Mouse (Mus musculus) layer of hippocampus, postnatal 25 days (tissue): ENCODE measurements around the gene Araf. TPM values are rescaled to one million over a fixed set of nuclear protein-coding genes. Genes with fewer than 3 reads are reported as not detected.

Source experiments
- DNase-seq, 2 experiments: peaks; one replicate each; pipeline ENCODE4 v3.0.0; 2022; ENCODE audit warnings: mixed read lengths in 2 of 2, low spot score in 1 of 2; ENCODE audit errors: extremely low spot score in 1 of 2
- microRNA-seq, 2 experiments: library from miRNA; unstranded; fragments of <30 nt; microRNA quantifications; one replicate each; pipeline ENCODE4 v1.2.0; 2021
- total RNA-seq, 2 experiments: library from RNA; stranded (reverse); gene quantifications; 2 replicates each; pipeline ENCODE4 v1.2.3; 2021

Araf gene
- total RNA-seq, 2 experiments from 2014 or later: 187 to 192 TPM

DNA sequence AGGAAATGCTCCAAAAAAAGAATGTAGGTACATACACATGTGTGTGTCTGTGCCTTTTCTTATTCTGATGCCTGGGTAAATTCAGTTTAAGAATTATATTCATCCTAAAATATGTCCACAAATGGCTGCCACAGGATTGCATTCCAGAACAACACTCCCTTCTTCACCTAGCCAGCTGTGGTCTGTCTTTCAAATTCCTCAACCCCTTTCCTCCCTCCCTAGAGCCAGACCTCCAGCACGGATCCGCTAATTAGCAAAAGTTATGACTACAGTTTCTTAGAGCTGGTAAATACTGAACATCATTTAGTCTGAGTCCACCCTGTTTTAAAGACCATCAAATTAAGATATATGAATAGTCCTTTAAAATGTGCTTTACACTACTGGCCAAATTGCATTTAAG is 50.2 kb downstream of the Araf start:
- DNase-seq: no peak

DNA sequence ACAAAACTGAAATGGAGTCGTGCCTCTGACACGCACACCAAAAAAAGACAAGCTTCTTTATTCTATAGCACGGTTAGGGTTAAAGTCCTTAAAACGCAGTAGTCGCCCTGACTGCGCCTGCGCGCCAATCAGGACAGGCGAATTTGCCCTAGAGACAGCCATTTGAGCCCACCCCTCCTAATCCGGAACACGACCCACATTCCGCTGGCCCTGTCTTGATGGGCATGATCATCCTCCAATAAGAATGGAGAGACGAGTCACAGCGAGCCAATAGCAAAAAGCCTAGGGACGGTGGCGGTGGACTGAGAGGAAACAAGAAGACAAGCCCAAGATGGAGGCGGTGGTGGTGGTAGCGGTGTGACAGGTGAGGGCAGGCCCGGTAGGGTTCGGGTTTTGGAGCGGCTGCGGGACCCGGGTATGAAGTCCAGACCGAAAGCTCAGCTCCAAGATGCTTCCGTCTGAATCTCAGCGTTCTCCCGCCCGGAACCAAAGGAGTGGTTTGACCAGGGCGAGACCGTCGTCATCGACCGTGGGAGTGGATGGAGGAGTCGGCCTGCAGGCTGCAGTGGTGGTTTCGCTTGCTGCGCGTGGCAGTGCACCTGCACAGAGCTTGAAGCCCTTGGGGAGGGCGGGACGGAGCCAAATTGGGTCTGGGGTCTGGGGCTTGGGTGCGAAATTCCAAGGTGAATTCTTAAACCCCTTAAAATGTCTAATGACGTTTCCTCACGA is 50.8 kb downstream of the Araf start:
- DNase-seq: peak; percentile 61 to 62

DNA sequence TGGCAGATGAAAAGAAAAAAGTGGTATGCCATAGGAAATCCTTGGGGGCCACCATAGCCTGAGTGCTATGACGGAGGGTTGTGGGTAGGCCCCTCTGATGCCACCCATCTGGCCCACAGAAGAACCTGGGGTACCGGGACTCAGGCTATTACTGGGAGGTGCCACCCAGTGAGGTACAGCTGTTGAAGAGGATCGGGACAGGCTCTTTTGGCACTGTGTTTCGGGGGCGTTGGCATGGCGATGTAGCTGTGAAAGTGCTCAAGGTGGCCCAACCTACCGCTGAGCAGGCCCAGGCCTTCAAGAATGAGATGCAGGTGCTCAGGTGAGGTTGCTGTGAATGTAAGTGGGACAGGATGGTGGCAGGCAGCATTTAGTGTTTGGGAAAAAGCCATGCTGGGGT is 56.2 kb downstream of the Araf start:
- no peak for DNase-seq

DNA sequence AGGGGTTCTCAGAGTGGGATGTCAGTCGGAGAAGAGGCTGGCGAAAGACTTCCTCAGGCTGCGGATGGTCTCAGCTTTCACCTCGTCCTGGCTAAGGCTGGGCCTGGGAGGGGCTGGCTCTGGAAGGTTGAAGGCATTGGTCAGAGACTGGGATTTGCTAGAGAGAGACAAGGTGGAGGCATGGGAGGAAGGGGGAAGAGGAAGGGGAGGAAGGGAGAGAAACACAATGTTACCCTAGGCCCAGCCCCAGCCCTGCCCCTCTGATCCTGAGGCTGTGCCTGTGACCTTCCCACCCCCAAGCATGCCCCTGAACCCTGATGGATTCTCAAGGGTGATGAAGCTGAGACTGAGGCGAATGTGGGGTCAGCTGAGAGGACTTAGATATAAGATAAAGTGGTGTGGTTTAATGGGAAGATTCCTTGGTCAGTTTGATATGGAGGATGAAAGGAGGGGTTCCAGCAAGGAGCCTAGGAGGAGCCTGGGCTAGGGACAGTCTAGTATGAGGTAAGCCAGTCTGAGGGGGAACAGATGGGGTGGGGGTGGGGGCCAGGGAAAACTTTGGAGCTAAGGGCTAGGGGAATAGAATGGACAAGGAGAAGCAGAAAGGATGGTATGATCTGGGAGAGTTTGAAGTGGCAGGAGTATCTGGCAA is 64.0 kb downstream of the Araf start:
- DNase-seq: no peak

DNA sequence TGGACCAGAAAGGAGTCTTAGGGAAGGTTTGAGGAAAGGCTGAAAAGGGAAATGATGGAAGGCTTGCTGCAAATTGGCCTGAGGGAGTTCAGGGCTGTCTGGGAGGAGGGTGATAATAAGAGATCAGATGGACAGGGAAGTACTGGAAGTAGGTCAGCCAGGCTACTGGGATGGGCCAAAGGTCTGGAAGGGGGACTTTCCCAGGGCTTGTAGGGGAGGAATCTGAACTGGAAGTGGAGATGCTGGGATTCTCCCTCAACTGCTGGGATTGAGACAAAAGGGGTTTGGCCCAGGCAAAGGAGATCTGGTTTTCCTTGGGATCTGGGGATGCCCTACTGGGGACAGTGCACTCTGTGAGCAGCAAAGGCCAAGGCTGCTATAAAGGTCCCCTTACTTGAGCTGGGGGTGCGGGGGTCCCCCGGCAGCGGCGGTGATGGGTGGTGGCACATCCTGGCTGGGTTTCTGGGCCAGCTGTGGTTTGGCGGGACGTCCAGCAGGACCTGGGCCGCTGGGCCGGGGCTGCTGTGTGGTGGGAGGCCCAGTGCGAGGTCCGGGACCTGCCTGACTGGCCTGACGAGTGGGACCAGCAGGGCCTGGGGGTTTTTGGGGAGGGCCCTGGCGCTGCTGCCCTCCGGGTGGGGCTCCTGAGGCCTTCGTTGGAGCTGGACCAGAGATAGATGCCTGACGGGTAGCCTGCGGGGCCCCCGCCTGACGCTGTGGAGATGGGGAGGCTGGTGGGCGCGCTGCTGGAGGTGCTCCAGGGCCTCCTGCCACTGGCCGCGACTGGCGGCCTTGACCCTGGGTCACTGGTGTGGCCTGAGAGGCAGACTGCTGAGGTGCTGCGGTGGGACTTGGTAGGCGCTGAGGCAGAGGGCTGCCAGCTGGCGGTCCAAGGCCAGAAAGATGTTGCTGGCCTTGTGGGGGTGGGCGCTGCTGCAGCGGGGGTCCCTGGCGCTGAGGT is 64.8 kb downstream of the Araf start:
- DNase-seq: no peak

DNA sequence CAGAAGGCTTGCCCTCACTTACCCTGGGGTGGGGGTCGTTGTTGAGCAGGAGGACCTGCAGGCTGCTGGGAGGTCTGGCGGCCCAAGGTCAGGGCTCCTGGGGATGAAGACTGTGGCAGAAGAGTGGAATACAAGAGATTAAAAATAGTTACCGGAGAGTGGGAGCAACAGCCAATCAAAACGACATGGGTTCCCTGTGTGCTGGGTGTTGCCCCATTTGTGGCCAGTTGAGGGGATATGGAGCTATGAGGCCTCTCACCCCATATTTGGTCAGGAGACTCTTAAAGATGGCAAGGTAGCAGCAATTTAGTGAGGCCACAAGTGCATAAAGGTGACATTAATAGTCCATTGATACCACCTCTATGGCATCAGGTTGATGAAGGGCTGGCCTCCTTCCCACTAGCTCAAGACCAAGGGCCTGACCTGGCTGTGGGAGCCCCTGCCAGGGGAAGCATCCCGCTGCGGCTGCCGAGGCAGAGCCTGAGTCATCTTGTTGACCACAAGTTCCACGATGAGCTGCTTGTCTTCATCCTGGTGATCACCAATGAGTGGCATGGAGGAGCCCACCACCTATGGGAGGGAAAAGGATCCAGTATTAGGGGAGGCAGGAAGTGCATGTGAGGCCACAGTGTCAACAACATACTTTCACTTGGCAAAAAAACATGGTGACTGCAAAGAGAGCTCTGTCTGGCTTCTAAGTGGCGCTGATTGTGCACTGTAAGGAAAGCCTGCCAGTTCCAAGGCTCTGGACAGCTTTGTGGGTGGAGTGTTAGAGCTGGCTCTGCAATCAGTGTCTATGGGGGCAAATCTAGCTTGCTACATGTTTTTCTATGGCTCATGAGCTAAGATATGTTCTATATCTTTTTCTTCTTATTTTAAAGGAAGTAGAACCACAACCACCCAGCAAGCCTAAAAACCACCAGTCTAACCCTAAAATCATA is 65.8 kb downstream of the Araf start:
- DNase-seq: no peak

DNA sequence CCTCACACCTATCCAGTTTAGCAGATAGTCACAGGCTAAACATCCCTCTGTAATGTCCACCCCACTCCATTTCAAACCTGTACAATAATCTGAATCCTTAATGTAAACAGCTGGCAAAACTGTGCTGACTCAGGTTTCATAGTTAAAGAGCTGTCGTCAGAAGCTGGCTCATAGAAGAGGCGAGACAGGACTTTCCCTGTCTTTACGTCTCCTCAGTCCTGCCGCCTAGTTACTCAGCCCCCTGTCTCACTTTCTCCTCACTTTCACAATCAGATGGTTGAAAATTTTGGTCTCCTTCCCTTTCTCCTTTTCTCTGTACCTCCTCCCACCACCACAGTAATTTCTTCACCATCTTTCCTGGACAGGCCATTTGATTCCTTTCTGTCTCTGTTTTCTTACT is 70.5 kb downstream of the Araf start:
- no peak for DNase-seq

DNA sequence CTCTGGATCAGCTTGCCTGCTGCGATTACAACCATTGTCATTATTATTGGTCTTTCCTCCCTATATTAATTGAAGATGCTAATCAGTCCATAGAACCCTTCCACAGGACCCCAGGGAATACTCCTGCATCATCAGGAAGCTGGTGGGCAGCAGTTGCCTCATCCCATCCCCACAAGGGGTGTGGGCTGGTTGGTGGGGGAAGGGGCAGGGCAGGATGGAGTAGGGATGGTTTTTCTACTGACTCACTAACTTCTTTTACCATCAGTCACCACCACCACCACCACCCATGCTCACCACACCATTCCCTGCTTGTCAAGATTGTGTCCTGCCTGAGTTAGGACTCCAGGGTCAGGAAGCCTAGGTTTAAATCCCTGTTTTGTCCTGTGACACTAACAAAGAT is 71.6 kb downstream of the Araf start:
- DNase-seq: no peak

DNA sequence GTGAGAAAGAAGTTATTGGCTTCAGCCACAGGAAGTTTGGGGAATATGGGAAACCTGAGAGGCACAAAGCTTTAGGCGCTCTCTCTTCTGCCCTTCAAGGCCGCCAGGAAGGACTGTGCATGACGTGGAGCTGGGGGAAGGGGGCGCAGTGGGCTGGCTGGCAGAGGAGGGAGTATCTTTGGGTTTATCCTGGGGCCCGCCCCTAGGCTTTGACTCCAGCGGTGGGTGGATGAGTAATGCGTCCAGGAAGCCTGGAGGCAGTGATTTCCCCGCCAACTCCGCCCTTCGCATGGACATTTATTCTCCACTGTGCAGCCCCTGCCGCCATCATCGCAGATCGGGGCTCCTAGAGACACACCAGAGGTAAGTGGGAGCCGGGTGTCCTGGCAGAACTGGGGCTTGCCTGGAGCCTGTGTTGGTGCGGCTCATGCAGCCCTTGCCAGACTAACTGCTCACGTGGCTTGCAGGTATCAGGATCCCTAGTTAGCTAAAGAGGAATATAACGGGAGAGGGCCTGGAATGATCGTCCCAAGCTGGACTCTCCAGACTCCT is 72.4 kb downstream of the Araf start, which contains the start of gene Timp1:
Gene Timp1 (plus strand): TSS at position 205 of the 552 bp plus-strand sequence.
- DNase-seq: no peak

DNA sequence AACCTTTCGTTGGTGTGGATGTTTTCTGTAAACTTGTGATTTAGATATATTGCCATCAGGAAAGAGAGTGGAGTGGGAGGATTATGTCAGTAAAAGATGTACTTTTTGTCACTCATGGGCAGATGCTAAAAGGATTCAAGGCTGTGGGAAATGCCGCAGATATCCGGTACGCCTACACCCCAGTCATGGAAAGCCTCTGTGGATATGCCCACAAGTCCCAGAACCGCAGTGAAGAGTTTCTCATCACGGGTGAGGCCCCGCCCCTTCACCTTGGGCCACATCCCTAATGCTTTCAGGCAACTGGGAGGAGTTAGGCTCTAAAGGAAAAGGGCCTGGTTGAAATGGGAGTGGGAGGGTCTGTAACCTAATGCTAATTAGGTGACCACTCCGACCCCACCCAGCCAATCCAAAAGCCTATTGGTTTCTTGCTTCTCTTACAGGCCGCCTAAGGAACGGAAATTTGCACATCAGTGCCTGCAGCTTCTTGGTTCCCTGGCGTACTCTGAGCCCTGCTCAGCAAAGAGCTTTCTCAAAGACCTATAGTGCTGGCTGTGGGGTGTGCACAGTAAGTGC is 75.4 kb downstream of the Araf start:
- DNase-seq: no peak

DNA sequence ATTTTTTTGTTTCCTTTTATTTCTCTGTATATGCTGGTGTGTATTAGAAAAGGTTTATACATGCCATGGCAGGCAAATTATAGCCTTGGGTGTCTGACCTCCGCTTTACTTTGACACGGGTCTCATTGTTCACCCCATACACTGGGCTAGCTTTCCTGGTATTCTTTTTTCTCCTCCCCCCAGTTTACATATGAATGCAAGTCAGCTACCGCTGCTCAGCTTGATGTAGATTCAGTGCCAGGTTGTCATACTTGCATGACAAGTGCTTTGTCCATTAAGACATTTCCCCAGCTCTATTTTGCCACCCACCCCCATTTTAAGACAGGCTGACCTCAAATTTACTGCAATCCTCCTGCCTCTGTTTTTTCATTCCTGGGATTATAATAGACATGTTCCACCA is 77.6 kb downstream of the Araf start:
- no peak for DNase-seq

DNA sequence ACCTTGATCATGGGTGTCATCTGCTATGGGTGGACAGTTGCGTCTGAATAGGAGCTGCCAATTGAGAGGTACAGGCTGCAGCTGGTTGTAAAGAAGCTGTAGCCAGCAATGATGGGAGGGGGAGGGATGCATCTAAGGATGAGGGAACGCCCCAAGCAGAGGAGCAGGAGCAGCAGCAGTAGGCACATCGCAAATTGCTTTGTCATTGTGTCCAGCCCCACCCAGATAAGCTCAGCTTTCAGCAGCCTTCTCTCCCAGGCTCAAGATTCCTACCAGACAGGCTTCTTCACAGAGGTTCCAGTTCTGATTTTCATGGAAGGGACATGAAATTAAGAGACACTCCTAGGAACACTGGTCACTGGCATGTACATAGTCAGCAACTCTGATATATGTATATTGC is 112.5 kb downstream of the Araf start:
- DNase-seq: no peak

Small RNAs within 50 kb of the gene (microRNA-seq; reads per million reads assigned to microRNA genes)
- gene Gm24824 (0 reads per million in 2 experiments), gene Mir5617 (5.2 to 8.1 reads per million in 2 experiments)

Other genes starting within 250 kb of the Araf start
- under 1 TPM in 1 of 2 experiments, not detected in 1; 0.44 TPM for gene Rgn, start 248.0 kb upstream of the Araf start, total RNA-seq
- gene Rbm10, start 180.3 kb upstream of the Araf start, total RNA-seq: 10 to 100 TPM; 46.7 to 48.1 TPM
- 100 to 1,000 TPM; 152 to 186 TPM for gene Ndufb11, start 180.2 kb upstream of the Araf start, total RNA-seq
- gene Uba1, start 139.5 kb upstream of the Araf start, total RNA-seq: 100 to 1,000 TPM; 365 to 398 TPM
- 100 to 1,000 TPM; 251 to 255 TPM for gene Cdk16, start 109.9 kb upstream of the Araf start, total RNA-seq
- gene Usp11, start 93.9 kb upstream of the Araf start, total RNA-seq: 100 to 1,000 TPM; 104 TPM
- gene Timp1, start 72.4 kb downstream of the Araf start, total RNA-seq: under 1 TPM; 0.34 to 0.47 TPM
- gene Syn1, start 123.2 kb downstream of the Araf start, total RNA-seq: 100 to 1,000 TPM; 476 to 498 TPM
- 10 to 100 TPM; 12.4 to 17.5 TPM for gene Cfp, start 133.7 kb downstream of the Araf start, total RNA-seq
- 10 to 100 TPM; 75.4 to 79.0 TPM for gene Elk1, start 152.8 kb downstream of the Araf start, total RNA-seq
- gene Uxt, start 164.2 kb downstream of the Araf start, total RNA-seq: 10 to 100 TPM in 1 of 2 experiments, 1 to 10 TPM in 1; 9.6 to 13.0 TPM